Mouse (Mus musculus) embryonic facial prominence, embryonic 12.5 days (tissue): ENCODE results near the gene Slc2a12. TPM values are rescaled to one million over a fixed set of nuclear protein-coding genes. Genes with fewer than 3 reads are reported as not detected.

Experiments used
- ATAC-seq: fragments of 200-750 bp; cut with Nextera tagmentation; 2 replicates; pipeline ENCODE4 v1.8.0; 2017; ENCODE audit not compliant: insufficient number of reproducible peaks, insufficient read depth, low FRiP score, low TSS enrichment
- H3K27ac ChIP-seq: fragments of 300-500 bp; sonication (generic); 2 replicates; pipeline ENCODE4 v1.5.1; 2016; ENCODE audit warnings: mild to moderate bottlenecking
- H3K27me3 ChIP-seq: fragments of 300-500 bp; sonication (generic); 2 replicates; pipeline ENCODE4 v1.6.1; 2016; ENCODE audit warnings: mild to moderate bottlenecking, moderate library complexity
- H3K36me3 ChIP-seq: fragments of 300-500 bp; sonication (generic); 2 replicates; pipeline ENCODE4 v1.6.1; 2016; ENCODE audit warnings: mild to moderate bottlenecking
- H3K4me1 ChIP-seq: fragments of 300-500 bp; sonication (generic); 2 replicates; pipeline ENCODE4 v1.6.1; 2016
- H3K4me2 ChIP-seq: fragments of 300-500 bp; sonication (generic); replicated peaks from 2 replicates; pipeline ENCODE4 v1.6.1; 2016; ENCODE audit warnings: mild to moderate bottlenecking, moderate library complexity
- H3K4me3 ChIP-seq: fragments of 300-500 bp; sonication (generic); 2 replicates; pipeline ENCODE4 v1.5.1; 2016; ENCODE audit warnings: mild to moderate bottlenecking
- H3K9ac ChIP-seq: fragments of 300-500 bp; sonication (generic); 2 replicates; pipeline ENCODE4 v1.6.1; 2016; ENCODE audit warnings: mild to moderate bottlenecking, moderate library complexity
- H3K9me3 ChIP-seq: fragments of 300-500 bp; sonication (generic); 2 replicates; pipeline ENCODE4 v1.6.1; 2016; ENCODE audit warnings: mild to moderate bottlenecking, moderate library complexity
- WGBS: fragments of 180-500 bp; shearing (Covaris S2); methylation state at CpG from one replicate; pipeline ENCODE4 v1.1.7; 2016; 5-methylcytosine and 5-hydroxymethylcytosine counted together
- polyA plus RNA-seq: library from polyadenylated mRNA; unstranded; fragments of >200 nt; fragmentation: Nextera tagmentation; extraction: Ambion mirVana; gene quantifications from 2 replicates; pipeline ENCODE4 v1.2.1, GENCODE M21; 2016

Slc2a12 gene
- polyA plus RNA-seq, 1 experiment from 2014 or later = 3.0 TPM

GRCm38 (mm10) chr10:22631528-22631927 is 13.3 kb upstream of the Slc2a12 start:
- WGBS = 89% methylated on average over 7 of the region's 7 CpGs
- ATAC-seq = no peak
- H3K27me3 ChIP-seq = no peaks in the 10 kb centered on the region

GRCm38 (mm10) chr10:22631956-22632355 is 12.9 kb upstream of the Slc2a12 start:
- Histone ChIP-seq H3K4me3 (no peak overlapping the region), H3K27ac (no peak overlapping the region), H3K27me3 (no peaks in the 10 kb centered on the region), H3K9me3 (no peaks in the 10 kb centered on the region), H3K4me2 (no peak overlapping the region), H3K9ac (no peak overlapping the region), H3K4me1 (no peaks in the 10 kb centered on the region), H3K36me3 (no peaks in the 10 kb centered on the region)
- WGBS = 71% methylated on average over 4 of the region's 4 CpGs
- ATAC-seq = no peak

More at GRCm38 (mm10) chr10:22631528-22631927, 13.3 kb upstream of the Slc2a12 start:
- no peak overlapping the region for H3K4me3 ChIP-seq
- H3K4me2 ChIP-seq = no peak overlapping the region
- H3K4me1 ChIP-seq = no peaks in the 10 kb centered on the region
- H3K27ac ChIP-seq = no peak overlapping the region
- H3K9me3 ChIP-seq = no peaks in the 10 kb centered on the region
- H3K36me3 ChIP-seq = no peaks in the 10 kb centered on the region
- no peak overlapping the region for H3K9ac ChIP-seq

- no peaks in the 10 kb centered on the region for H3K9me3 ChIP-seq
- no peaks in the 10 kb centered on the region for H3K4me1 ChIP-seq
- ATAC-seq = 0 out of 2 replicates have a peak, but pooled peaks have one; percentile 56
- no peak overlapping the region for H3K4me2 ChIP-seq
- no peaks in the 10 kb centered on the region for H3K27me3 ChIP-seq
- no peak overlapping the region for H3K9ac ChIP-seq
- WGBS = 38% methylated on average over 6 of the region's 6 CpGs
- no peaks in the 10 kb centered on the region for H3K36me3 ChIP-seq
- no peak overlapping the region for H3K27ac ChIP-seq
- no peak overlapping the region for H3K4me3 ChIP-seq
Measured at GRCm38 (mm10) chr10:22633406-22634306, 11.2 kb upstream of the Slc2a12 start.

- no peaks in the 10 kb centered on the region for H3K9me3 ChIP-seq
- H3K4me3 ChIP-seq = no peak overlapping the region
- H3K27ac ChIP-seq = peak overlapping the region; percentile 60; the same call in 1 of the 2 replicates
- H3K9ac ChIP-seq = no peak overlapping the region
- no peaks in the 10 kb centered on the region for H3K4me1 ChIP-seq
- no peaks in the 10 kb centered on the region for H3K27me3 ChIP-seq
- H3K4me2 ChIP-seq = no peak overlapping the region
- ATAC-seq = no peak
- H3K36me3 ChIP-seq = no peaks in the 10 kb centered on the region
- 29% methylated on average over 3 of the region's 3 CpGs for WGBS
Measured at GRCm38 (mm10) chr10:22637241-22637640, 7.6 kb upstream of the Slc2a12 start.

GRCm38 (mm10) chr10:22644171-22644570 is 640 bp upstream of the Slc2a12 start:
- H3K36me3 ChIP-seq = no peaks in the 10 kb centered on the region
- no peak for ATAC-seq
- peaks cover 3% of the 10 kb centered on the region; the same call in 1 of the 2 replicates for H3K4me1 ChIP-seq
- H3K9ac ChIP-seq = no peak overlapping the region
- no peak overlapping the region for H3K4me3 ChIP-seq
- 45% methylated on average over 9 of the region's 9 CpGs for WGBS
- H3K4me2 ChIP-seq = peak overlapping the region; percentile 60; the same call in 1 of the 2 replicates
- H3K27me3 ChIP-seq = no peaks in the 10 kb centered on the region
- no peaks in the 10 kb centered on the region for H3K9me3 ChIP-seq
- H3K27ac ChIP-seq = peak overlapping the region; percentile 79

GRCm38 (mm10) chr10:22648702-22649101 is 3.9 kb downstream of the Slc2a12 start:
- WGBS = 78% methylated on average over 4 of the region's 4 CpGs
- Histone ChIP-seq H3K4me3 (no peak overlapping the region), H3K27ac (no peak overlapping the region), H3K27me3 (no peaks in the 10 kb centered on the region), H3K36me3 (no peaks in the 10 kb centered on the region), H3K4me2 (no peak overlapping the region), H3K9ac (no peak overlapping the region), H3K4me1 (peaks cover 3% of the 10 kb centered on the region; the same call in 1 of the 2 replicates), H3K9me3 (no peaks in the 10 kb centered on the region)
- ATAC-seq = no peak

- ATAC-seq = no peak
Measured at GRCm38 (mm10) chr10:22653820-22654219, 9.0 kb downstream of the Slc2a12 start.

GRCm38 (mm10) chr10:22658534-22659385 is 13.9 kb downstream of the Slc2a12 start:
- Histone ChIP-seq H3K27me3 (no peaks in the 10 kb centered on the region), H3K4me1 (peaks cover 14% of the 10 kb centered on the region), H3K36me3 (no peaks in the 10 kb centered on the region), H3K4me3 (no peak overlapping the region), H3K9ac (no peak overlapping the region), H3K9me3 (no peaks in the 10 kb centered on the region), H3K4me2 (peak overlapping the region; percentile 34), H3K27ac (peak overlapping the region; percentile 68)
- ATAC-seq = peak; percentile 86
- WGBS = 24% methylated on average over 23 of the region's 23 CpGs

More at GRCm38 (mm10) chr10:22653820-22654219, 9.0 kb downstream of the Slc2a12 start:
- H3K27ac ChIP-seq = no peak overlapping the region
- H3K4me3 ChIP-seq = no peak overlapping the region
- no peaks in the 10 kb centered on the region for H3K9me3 ChIP-seq
- H3K27me3 ChIP-seq = no peaks in the 10 kb centered on the region
- H3K4me2 ChIP-seq = no peak overlapping the region
- H3K4me1 ChIP-seq = peaks cover 8% of the 10 kb centered on the region
- 38% methylated on average over 6 of the region's 6 CpGs for WGBS
- no peaks in the 10 kb centered on the region for H3K36me3 ChIP-seq
- no peak overlapping the region for H3K9ac ChIP-seq

GRCm38 (mm10) chr10:22659386-22659725 is 14.5 kb downstream of the Slc2a12 start:
- Histone ChIP-seq H3K27me3 (no peaks in the 10 kb centered on the region), H3K4me2 (no peak overlapping the region; the same call in 1 of the 2 replicates), H3K36me3 (no peaks in the 10 kb centered on the region), H3K27ac (peak overlapping the region; percentile 68; the same call in 1 of the 2 replicates), H3K9me3 (no peaks in the 10 kb centered on the region), H3K4me3 (no peak overlapping the region), H3K9ac (no peak overlapping the region), H3K4me1 (peaks cover 14% of the 10 kb centered on the region)
- ATAC-seq = no peak
- 78% methylated on average over 10 of the region's 10 CpGs for WGBS

- Histone ChIP-seq H3K27me3 (no peaks in the 10 kb centered on the region), H3K4me1 (peaks cover 14% of the 10 kb centered on the region), H3K4me2 (no peak overlapping the region), H3K4me3 (no peak overlapping the region), H3K27ac (no peak overlapping the region), H3K9me3 (no peaks in the 10 kb centered on the region), H3K36me3 (no peaks in the 10 kb centered on the region), H3K9ac (no peak overlapping the region)
- 87% methylated on average over 5 of the region's 5 CpGs for WGBS
- no peak for ATAC-seq
Measured at GRCm38 (mm10) chr10:22660286-22661000, 15.6 kb downstream of the Slc2a12 start.

GRCm38 (mm10) chr10:22668509-22668908 is 23.7 kb downstream of the Slc2a12 start:
- Histone ChIP-seq H3K27me3 (no peaks in the 10 kb centered on the region), H3K9me3 (no peaks in the 10 kb centered on the region), H3K4me2 (no peak overlapping the region), H3K36me3 (no peaks in the 10 kb centered on the region), H3K27ac (no peak overlapping the region), H3K4me3 (no peak overlapping the region), H3K9ac (no peak overlapping the region), H3K4me1 (0 out of 2 replicates have a peak, but pooled peaks cover 3% of the 10 kb centered on the region)
- WGBS = 86% methylated on average over 13 of the region's 13 CpGs
- ATAC-seq = no peak
